Mouse (Mus musculus): Measurements from ENCODE around the gene Col4a1.

Col4a1 gene

DNA sequence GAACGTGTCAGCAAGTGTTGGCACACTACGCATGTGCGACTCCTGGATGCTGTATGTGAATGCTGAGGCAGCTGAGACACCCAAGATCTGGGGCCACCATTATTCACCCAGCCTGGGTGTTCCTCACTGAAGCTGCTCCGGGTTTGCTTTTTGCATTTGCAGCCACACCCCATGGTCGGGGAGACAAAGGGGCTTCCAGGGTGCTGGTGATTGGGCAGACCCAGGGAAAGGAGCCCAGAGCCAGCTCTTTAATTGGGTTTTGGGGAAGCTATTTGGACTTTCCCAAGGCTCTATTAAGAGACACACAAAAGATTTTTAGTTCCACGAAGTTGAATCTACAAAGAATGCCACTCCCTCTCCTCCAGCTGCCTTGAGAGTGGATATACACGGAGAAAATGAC, 85.2 kb downstream of the Col4a1 start:
- DNase-seq (ENCODE audit: low spot score), result no peak

GRCm38 (mm10) chr8:11225577-11226434, 86.8 kb downstream of the Col4a1 start:
- no peak for DNase-seq (ENCODE audit: low spot score)

DNA sequence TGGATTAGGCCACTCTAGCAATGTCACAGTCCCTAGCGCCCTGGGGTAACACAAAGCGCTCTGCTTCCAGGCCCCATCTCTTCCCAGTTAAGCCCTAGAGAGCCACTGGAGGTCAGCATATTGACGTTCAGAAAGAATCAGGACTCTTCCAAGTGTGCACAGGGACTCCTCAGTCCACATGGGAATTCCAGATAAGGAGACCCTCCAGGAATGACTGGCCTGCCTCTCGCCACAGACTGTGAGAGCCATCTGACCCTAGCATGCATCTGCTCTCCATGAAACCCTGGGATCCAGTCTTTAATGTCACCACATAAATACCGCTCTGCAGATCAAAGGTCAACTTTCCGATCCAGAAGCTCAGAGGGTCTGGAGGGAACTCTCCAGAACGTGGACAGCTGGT, 88.4 kb downstream of the Col4a1 start:
- no peak for DNase-seq (ENCODE audit: low spot score)

- no peak for DNase-seq (ENCODE audit: low spot score)
These were observed 91.3 kb downstream of the Col4a1 start for GRCm38 (mm10) chr8:11221353-11221752.

- no peak for DNase-seq (ENCODE audit: low spot score)
These were observed 93.3 kb downstream of the Col4a1 start for GRCm38 (mm10) chr8:11219282-11219681.

DNA sequence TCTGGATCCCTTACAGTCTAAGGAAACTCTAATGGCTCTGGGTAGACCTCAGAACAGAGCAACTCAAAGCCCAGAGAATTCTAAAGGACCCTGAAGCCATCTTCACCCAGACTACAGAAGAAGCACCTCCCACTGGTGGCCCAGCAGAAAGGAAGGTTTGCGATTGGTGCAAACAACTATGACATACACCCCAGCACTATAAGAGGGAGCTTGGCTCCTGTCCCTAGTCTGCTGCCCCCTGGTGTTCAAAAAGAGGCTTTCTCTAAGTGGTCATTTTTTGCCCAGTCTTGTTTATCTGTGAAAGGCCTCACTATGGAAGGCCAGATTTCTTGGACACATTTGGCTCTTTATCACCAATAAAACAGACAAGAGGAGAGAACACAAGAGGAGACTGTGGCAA, 97.4 kb downstream of the Col4a1 start:
- DNase-seq (ENCODE audit: low spot score), result peak; percentile 84

GRCm38 (mm10) chr8:11206509-11206908, 106.1 kb downstream of the Col4a1 start:
- DNase-seq (ENCODE audit: low spot score), result no peak

DNA sequence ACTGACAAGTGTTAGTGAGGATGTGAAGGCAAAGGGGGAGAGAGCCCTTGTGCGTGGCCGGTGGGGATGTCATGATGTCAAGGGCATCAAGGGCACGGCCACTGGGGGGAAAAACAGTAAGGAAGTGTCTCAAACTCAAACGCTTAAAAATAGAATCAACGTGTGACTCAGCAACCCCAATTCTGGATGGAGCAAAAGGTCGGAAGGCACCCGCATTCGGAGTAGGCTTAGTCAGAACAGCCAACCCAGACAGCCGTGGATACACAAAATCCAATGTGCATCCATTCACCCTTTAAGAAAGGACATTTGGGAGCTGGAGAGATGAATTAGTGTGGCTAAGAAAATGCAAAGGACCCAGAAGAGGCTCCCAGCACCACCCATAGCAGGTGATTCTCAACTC, 107.1 kb downstream of the Col4a1 start:
- DNase-seq (ENCODE audit: low spot score), result no peak

GRCm38 (mm10) chr8:11203260-11204110, 109.1 kb downstream of the Col4a1 start:
- no peak for DNase-seq (ENCODE audit: low spot score)

- no peak for DNase-seq (ENCODE audit: low spot score)
These were observed 114.0 kb downstream of the Col4a1 start for GRCm38 (mm10) chr8:11198650-11199049.

DNA sequence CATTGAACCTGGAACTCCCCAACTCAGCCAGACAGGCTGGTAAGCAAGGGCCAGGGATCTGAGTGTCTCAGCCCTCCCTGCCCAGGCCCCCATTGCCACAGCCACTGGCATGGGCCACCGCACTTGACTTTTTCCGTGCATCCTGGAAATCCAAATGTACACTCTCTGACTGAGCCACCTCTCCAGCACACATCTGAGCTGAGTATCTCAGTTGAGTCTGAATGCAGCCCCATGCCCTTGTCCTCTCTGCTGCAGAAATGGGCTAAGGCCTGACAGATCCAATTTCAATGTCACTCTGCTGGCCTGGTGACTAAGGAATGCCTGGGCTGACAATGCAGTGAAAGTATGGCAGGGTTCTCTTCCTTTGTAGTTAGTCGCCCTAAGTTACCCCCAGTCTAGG, 114.6 kb downstream of the Col4a1 start:
- DNase-seq (ENCODE audit: low spot score), result no peak

DNA sequence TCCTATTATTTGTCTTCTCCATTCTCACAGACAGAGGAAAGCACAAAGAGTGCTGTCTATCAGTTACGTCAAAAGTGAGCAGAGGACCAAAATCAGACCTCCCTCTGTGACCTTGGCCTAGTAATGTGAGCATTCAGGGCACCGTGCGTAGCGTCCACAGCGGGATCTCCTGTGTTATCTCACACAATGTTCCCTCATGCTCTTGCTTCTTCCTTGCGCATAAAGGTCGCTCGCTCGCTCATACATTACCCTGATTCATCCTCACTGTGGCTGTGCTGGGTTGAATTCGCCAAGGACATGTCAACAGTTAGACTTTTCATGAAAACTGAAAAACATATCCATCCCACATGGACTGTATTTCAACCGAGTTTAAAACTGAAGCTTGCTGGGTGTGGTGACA, 115.4 kb downstream of the Col4a1 start:
- no peak for DNase-seq (ENCODE audit: low spot score)

- DNase-seq (ENCODE audit: low spot score), result no peak
These were observed 119.8 kb downstream of the Col4a1 start for GRCm38 (mm10) chr8:11192719-11193324.

DNA sequence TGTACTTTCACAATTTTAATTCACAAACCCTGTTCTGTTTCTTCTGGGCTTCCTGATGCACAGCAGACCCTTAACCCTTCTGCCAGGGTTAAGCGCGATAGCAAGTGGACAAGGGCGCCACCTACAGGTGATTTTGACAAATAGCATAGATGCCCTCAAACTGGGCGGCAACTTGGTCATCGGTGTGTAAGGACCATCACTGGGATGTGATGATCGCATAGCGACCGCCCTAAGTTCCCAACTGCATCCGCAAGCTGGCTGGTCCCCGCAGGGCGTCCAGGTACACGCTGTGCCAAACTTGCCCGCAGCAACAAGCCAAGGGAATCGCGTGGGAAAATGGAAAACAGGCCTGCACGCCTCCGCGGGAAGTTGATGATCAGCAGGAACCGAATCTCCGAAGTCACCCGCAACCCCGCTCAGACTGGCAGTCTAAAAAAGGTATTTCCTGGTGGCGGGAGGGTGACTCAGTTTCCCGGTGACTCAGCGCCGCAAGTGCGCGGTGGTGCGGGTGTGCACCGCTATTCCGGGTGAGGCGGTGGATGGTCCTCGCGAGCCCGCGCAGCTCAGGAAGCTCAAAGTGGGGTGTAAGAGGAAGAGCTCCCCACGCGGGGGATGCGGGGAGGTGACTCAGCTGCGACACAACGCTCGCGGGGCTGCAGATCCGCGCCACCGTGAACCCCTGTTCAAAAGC, 124.9 kb downstream of the Col4a1 start:
- peak; percentile 94 for DNase-seq (ENCODE audit: low spot score)

- no peak for DNase-seq (ENCODE audit: low spot score)
These were observed 126.2 kb downstream of the Col4a1 start for GRCm38 (mm10) chr8:11186456-11186855.

DNA sequence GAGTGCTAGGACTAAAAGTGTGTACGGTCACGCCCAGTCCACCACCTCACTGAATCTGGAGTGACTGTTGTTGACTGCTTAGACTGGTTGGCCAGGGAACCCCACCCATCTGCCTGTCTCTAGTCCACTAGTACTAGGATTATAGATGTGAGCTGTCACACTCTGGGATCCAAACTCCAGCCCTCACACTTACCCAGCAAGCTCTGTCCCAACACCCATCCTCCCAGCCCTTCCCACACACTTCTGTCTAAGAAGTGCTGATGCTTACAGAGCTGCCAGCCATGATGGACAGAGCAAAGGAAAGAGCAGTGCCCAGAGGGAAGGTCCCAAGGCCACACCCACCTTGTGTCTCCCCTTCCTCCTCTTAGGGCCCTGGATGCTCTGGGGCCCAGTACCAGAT, 127.0 kb downstream of the Col4a1 start:
- DNase-seq (ENCODE audit: low spot score), result no peak

GRCm38 (mm10) chr8:11183611-11184031, 129.0 kb downstream of the Col4a1 start:
- peak; percentile 55 for DNase-seq (ENCODE audit: low spot score)

GRCm38 (mm10) chr8:11182606-11183005, 130.0 kb downstream of the Col4a1 start:
- no peak for DNase-seq (ENCODE audit: low spot score)

DNA sequence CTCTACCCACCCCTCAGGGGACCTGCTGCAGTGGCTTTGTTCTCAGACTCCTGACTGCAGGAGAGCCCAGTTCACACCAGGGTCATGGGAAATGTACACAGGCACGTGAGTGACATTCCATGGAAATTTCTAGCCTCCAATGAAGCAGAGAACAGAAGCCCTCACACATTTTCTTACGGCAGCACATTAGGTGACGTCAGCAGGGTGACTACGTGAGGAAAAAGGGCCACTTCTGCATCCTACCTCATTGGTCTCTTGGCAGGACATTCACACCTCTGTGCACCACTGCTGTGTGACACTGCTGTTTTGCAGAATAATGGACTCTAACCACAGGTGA, 130.5 kb downstream of the Col4a1 start:
- DNase-seq (ENCODE audit: low spot score), result no peak

DNA sequence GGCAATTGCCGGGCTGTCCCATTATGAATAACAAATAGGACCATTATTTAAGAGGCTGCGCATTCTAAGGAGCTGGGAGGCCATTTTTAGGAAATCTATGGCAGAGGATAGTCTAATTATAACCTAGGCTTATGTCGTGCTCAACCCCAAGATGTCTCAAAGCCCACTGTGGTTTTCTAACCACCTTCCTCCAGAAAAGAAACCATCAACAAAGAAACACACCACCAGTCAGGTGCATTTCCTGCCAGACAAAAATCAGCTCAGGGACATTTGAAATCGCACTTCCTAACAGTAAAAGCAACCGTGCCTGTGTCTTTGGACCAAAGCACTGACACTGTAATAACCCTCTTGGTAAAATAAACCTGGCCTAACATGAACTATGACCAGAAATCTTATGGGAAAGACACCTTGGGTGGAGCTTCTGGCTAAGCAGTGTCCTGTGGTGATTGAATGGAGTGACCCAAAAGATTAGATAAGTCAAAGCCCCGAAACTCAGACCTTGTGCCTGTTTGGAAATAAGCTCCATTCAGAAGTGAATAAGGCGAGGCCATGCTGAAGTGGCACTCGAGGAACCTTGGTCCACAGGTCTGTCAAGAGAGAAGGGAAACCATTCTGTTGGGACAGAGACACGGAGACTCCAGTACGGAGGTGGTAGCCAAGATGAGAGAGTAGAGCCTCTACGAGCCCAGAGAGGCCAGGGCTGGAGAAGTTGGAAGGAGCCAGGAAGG, 131.0 kb downstream of the Col4a1 start:
- DNase-seq (ENCODE audit: low spot score), result no peak

DNA sequence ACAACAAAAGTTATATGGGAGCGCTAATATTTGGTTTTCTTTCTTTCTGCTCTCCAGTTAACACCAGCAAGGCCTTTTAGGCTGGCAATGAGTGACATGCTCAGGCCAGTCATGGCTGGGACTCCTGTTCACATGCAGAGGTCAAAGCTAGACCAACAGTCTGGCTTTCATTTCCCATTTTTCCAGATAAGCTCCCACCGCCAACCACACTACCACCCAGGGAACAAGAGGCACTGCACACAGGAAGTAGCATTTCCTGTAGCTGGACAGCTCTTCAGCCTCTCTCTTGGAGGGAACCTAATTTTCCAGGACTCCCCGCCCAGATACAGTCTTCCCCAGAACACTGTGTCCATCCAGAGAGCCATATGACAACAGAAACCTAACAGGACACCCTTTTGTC, 132.8 kb downstream of the Col4a1 start:
- no peak for DNase-seq (ENCODE audit: low spot score)

DNA sequence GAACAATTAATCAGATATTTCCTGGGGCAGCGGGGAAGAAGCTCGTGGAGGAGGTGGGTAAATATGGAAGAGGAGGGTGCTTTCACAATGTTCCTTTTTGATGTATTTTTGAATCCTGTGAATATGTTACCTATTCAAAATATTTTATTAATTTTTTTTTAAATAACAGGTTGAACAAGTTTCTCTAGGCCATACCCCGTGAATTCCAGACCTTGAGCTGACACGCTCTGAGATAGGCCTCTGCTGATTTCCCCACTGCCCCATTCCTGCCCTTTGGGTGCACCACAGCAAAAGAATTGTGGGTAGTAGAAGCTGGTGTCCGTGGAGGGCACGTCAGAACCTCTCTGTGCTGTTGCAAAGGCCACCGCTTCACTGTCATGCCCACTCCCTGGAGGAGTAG, 136.2 kb downstream of the Col4a1 start:
- no peak for DNase-seq (ENCODE audit: low spot score)
